Mouse (Mus musculus): ENCODE data around the gene Gm7030. TPM values are rescaled to one million over a fixed set of nuclear protein-coding genes. Genes with fewer than 3 reads are reported as not detected.
"Not testable (repeated sequence)": the region's sequence is repeated elsewhere in the genome, so short reads cannot be mapped to it uniquely, and the experiment has no call there.

Gene Gm7030
- polyA plus RNA-seq, 1 experiment, result not detected

DNA sequence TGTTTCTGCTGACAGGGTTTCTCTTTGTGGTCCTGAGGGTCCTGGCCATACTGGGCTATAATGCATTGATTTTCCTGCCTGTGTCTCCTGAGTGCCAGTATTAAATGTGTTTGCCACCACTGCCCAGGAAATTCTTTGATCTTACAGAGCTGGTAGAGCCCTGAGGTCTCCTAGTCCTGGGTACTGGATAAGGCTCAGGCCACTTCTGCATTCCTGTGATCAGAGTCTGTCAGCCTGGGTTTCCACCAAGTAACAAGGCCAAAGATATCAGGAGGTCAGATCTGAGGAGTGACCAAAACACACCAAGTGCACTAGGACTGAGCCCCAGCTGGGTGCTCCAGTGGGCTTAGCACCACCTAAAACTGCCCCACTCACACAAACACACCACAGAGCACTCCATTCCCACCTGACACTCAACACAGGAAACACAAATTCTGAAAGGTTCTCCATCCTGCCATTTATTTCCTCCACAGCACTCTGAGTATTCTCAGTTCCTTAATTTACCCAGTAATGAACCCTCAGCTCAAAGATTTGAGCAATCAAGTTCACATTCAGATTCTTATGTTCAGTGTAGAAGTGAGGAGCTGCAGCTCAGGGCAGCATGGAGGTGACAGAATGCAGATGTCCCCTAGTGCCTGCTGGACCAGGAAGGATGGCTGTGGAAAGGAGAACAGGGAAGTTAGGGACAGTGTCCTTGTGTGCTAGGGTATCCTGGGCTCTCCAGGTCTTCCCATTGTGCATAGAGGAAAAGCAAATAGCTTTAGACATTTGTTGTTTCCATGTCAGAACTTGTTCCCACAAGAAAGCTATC lies 6.4 kb upstream of the Gm7030 start:
- DNase-seq (ENCODE audit: low read depth), result not testable (repeated sequence)

DNA sequence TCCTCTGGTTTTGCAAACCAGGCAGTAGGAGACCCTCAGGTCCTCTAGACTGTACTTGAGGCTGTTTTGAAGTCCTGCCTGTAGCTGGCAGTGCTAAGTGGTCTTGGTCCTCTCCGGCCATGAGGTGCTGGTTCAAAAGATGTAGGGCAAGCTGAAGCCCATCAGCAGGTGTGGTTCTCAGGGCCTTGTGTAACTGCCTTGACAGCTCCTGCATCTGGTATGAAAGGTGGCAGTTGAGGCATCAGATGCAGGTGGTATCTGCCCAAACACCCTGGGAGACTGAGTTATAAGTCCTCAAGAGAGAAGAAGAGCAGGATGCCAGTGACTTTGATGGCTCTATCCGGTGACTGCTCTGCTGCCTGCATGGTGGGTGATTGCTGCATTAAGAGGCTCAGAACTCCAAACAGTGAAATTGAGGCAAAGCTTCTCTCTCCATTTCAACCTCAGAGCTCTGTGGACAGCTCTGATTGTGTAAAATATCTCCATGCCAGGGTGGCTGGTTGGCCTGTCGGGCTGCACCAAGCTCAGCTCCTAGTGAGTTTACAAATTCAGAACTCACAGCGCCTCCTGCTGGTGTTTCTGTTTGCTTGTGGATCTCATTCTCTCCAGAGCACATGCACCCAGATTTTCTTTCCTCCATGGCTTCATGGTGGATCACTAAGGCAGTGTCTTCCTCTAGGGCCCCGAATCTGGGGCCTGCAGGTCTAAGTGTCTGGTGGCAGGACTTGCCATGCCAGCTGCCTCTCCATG lies 2.5 kb upstream of the Gm7030 start:
- no peak for DNase-seq (ENCODE audit: low read depth)

DNA sequence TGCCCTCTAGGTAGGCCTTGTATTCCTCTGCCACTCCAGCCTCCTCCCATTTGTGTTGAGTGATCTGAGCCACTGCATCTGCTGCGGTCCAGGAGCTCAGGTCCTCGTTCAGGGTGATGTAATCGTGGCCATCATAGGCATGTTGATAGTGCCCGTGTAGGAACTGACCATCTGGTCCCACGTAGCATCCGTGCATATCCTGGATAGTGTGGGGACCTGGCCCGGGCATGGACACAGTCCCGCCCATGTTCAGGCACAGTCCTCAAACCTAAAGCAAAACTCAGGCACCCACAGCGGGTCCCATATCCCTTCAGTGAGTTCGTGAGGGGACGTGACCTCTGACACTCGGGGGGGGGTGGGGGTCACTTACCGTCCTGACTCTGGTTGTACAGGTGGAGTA lies 700 bp downstream of the Gm7030 start:
- not testable (repeated sequence) for DNase-seq (ENCODE audit: low read depth)

DNA sequence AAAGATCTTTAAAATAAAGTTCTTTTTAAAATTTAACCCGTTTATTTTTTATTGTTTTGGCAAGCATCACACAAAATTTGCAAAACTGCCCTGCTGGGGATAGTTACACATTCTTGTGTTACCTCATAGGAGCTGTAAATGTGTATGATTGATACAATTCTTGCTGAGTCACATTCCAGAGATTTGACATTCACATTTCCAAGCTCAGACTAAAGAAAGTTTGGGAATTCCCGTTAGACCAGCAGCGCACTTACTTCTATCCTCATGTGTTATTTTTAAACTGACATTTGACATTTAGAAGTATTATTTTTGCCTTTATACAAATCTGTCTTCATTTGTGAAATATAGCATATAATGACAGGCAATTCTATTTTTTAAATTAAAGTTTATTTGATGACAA lies 5.1 kb downstream of the Gm7030 start:
- DNase-seq (ENCODE audit: low read depth), result not testable (repeated sequence)

DNA sequence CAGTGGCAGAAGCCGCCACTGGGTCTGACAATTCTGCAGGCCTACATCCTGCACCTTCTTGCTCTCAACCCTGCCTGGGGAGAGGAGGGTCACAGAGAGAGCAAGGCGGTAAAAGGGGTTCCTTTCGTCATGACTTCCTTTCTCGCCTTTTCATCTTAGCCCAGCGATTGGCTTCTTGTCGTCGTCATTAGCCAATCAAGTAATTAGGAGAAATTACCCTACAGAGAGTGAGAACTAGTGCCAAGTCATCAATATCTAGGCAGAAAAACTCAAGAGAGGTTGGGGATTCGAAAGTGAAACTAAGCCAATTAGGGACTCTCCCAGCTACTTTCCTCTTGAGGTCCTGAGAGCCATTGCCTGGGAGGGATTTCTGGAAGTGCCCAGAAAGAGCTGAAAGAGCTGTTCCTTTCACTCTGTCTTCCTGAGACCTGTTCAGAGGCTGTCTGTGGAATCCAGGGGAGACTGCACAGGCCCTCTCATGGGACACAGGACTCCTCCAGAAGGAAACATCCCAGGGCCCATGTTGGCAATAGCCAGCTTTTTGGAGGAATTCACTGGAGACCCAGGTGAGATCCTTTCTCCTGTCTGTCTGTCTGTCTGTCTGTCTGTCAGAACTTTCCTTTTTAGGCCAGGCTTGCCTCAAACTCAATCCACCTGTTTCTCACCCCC lies 7.7 kb downstream of the Gm7030 start, which contains the start of gene Gm19684:
TSS of gene Gm19684 (plus strand) at position 327 of the 669 bp plus-strand sequence.
- DNase-seq (ENCODE audit: low read depth), result not testable (repeated sequence)

DNA sequence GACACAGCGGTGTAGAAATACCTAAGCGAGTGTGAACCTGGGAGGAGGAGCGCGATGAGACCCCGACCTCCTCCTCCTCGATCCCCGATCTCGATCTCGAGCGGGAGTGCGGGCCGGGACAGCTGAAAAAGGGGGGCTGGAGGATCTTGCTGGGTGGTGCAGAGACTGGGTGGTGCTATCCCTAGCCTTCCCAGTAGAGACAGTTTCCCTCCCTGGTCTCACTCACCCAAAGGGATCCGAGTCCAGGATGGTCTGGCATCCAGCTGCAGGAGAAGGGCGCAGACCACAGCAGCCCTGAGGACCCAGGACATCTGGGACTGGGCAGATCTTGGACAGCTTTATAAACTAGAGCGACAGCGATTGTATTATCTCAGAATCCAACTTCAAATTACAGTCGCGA lies 8.4 kb downstream of the Gm7030 start:
- not testable (repeated sequence) for DNase-seq (ENCODE audit: low read depth)

DNA sequence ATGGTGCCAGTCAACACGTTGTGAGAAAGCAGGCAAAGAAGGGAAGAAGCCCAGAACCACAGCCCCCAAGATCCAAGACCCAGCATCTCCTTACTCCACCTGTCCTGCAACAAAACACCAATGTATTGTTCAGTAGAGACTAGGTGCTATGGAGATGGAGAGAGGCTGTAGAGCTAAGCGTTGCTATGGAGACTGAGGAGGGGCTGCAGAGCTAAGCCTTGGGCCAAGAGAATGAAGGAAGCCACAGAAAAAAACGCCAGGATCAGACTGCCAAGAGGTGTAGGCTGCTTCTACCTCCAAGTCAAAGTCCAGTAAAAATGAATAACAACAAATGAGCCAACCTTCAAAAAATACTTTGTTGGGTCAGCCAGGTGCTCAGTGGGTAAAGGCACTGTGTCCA lies 12.7 kb downstream of the Gm7030 start:
- not testable (repeated sequence) for DNase-seq (ENCODE audit: low read depth)

DNA sequence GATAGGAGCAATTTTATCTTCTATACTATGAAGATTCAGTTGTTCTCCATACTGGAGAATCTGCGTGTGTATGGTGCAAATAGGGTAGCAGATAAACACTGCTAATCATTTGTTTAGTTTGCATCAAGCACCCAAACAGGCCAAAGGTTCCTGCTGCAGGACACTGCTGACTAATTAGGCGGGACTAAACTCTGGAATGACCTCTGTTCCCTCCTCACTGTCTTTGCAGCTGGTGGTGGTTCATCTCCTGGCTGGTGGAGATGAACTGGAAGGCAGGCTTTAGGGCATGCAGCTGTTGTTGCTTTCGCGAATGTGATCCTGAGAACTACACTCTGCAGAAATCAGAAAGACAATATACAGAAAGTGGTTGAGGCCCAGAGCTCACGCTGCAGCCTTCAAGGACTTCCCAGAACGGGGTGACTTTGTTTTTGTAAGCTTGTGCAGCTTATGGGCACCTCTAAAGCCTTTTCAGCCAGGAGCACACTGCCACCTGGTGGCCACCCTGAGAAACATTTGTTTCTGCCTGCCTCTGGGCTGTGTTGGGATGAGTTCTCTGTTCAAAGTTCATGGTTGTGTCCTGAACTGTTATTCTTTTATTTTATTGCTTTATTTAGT lies 15.1 kb downstream of the Gm7030 start:
- DNase-seq (ENCODE audit: low read depth), result not testable (repeated sequence)

DNA sequence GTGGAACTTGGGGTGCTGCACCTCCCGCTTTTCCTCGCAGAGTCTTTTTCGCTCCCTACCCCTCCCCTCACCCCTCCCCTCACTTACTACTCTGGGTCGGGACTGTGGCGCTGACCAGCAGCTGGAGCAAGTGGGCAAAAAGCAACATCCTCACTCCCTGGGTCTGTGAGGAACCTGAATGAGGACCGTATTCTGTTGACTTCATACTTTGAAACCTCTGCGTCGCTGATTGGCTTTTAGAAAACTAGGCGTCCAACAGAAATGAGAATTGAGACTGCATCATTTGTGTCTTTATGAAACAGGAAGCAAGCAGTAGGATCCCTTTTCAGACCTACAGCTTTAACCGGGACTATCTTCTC lies 17.7 kb downstream of the Gm7030 start:
- DNase-seq (ENCODE audit: low read depth), result not testable (repeated sequence)

DNA sequence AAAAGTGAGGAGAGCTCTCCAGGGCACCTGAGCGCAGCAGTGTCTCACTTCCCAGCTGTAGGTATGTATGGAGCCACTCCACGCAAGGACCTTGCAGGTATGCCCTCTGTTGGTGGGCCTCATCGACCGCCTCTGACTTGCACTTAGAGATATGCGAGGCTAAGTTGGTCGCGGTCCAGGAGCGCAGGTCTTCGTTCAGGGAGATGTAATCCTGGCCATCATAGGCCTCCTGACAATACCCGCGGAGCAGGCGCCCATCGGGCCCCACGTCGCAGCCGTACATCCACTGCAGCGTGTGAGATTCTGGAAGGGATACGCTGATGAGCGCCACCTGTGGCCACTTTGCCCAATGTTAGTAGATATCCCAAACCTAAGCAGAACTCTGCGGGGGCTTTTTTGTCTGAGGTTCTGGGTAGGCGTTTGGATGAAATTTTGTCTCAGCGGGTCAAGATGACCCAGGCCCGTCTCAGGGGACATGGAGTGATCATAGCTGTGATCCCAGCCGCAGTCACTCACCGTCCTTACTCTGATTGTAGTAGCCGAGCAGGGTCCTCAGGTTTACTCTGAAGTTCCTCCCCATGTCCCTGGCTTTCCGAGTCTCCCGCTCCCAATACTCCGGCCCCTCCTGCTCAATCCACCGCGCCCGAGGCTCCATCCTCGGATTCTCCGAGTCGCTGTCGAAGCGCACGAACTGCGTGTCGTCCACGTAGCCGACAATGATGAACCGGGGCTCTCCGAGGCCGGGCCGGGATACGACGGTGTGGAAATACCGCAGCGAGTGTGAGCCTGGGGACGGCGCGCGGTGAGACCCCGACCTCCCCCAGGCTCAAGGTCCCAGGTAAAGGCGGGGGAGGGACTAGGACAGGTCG lies 18.4 kb downstream of the Gm7030 start:
- DNase-seq (ENCODE audit: low read depth), result not testable (repeated sequence)

DNA sequence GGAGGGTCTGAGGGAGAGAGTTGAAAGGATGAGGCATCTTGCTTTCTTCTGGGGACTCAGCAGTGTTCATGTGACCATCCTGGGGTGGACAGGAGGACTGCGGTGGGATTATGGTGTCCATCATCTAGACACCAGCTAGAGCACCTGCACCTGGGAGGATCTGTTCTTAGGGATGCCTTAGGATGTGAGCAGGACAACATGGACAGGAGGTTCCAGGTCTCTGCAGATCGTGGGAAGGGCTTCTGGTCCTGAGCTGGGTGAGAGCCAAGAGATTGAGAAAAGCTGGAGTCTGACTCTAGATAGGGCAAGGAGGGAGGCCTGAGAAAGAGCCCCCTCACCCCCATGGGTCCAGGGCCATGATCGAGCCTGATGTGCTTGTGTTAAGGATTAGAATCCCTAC lies 19.1 kb downstream of the Gm7030 start:
- DNase-seq (ENCODE audit: low read depth), result not testable (repeated sequence)

DNA sequence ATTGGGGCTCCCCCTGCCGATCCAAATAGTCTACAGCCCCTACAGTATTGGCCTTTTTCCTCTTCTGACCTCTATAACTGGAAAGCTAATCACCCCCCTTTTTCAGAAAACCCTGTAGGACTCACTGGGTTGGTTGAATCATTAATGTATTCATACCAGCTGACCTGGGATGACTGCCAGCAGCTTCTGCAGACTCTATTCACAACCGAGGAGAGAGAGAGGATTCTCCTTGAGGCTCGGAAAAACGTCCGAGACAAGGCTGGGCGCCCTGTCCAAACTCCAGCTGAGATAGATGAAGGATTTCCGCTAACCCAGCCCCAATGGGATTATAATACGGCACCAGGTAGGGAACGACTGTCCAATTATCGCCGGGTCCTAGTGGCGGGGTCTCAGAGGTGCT lies 27.1 kb downstream of the Gm7030 start:
- not testable (repeated sequence) for DNase-seq (ENCODE audit: low read depth)

DNA sequence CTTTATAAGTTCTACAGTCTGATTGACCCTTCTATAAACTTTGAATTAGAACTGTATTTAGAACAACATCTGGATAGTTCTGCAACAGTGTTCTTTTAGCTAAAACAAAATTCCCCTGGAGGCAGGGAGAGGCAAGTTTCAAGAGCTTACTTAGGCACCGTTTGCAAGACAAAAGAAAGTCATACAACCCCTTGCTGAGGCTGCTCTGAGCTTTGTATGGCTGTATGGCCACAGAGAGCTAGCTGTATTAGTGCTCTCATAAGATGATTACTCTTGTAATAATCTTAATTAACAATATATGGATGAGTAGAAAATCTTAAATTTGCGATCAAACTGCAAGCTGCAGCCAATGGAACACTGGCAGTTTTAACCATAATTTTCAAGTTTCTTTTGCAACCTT lies 29.6 kb downstream of the Gm7030 start:
- not testable (repeated sequence) for DNase-seq (ENCODE audit: low read depth)

DNA sequence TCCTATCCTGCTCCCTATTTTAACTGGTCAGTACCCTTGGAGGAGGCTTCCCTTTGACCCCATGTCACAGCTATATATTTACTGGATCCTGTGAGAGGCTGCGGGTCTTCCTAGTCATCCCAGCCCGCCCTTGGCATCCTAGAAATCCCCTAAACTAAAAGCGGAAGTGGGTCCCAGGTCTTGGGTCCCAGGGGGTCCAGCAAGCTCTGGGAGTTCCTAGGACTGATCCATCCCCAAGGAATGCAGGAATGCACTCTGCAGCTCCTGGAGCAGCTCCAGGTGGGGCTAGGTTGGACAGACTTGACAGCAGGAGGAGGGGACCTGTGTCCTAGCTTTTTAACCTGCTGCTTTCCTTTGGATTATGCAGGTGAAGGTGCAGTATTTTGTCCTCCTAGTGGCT lies 35.3 kb downstream of the Gm7030 start:
- DNase-seq (ENCODE audit: low read depth), result no peak

DNA sequence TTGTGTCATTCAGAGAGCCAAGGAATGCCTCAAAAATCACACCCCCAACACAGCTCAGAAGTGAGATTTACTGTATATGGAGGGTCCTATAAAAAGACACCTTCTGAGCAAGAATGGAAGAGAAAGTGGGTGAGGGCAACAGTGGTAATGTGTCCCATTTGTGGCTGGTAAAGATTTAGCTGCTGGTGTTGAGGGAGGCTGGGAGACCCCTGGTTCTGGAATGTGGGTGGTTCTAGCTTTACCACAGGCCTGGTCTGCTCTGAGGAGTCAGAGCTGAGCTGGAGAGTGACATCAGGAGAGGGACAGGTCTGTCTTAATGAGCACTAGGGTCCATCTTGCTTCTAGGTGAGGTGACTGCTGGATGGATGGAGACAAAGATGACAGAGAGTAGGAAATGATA lies 36.7 kb downstream of the Gm7030 start:
- DNase-seq (ENCODE audit: low read depth), result not testable (repeated sequence)

DNA sequence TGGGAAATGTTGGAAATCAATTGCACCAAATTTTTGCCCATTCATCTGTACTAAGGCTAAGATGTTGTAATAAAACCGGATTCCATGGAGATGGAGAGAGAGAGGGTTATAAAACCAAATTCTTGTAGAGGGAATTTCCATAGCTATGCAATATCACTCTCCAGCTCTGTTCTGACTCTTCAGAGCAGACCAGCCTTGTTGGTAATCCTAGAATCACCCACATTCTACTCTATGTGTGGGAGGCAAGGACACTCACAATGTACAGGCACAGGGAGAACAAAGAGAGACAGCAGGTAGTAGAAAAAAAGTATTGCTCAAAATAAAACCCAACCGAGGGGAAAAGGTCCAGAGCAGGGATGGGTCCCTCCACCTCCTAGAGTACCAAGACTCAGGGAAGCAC lies 37.3 kb downstream of the Gm7030 start:
- not testable (repeated sequence) for DNase-seq (ENCODE audit: low read depth)

DNA sequence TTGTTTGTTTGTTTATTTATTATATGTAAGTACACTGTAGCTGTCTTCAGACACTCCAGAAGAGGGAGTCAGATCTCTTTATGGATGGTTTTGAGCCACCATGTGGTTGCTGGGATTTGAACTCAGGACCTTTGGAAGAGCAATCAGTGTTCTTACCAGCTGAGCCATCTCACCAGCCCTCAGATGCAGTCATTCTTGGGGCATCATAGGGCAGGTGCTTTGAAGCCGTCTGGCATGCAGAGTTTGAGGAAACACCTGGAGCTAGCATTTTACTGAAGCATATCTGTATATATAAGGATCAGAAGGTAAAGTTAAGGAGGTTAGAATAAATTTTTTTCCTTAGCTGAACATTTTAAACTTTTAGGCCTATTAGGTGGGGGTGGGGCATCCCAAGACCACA lies 43.2 kb downstream of the Gm7030 start:
- not testable (repeated sequence) for DNase-seq (ENCODE audit: low read depth)

DNA sequence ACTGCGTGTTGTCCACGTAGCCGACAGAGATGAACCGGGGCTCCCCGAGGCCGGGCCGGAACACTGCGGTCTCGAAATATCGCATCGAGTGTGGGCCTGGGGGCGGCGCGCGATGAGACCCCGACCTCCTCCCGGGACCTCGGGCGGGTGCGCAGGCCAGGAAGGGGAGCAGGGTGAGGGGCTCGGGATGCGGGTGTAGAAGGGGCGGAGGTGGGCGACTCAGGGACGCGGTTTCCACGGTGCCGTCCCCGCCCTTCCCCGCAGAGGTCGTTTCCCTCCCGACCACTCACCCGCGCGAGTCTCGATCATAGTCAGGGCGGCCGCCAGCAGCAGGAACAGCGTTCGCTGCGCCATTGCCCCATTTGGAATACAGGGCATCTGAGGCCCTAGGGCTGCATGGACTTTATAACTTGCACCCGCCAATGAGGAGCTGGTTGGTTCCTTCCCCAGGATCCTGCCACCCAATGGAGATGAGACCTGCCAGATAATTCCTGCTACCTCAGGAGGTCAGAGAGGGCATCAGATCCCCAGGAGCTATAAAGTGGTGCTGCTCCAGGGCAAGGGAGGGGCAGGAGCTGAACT lies 45.3 kb downstream of the Gm7030 start:
- DNase-seq (ENCODE audit: low read depth), result no peak

DNA sequence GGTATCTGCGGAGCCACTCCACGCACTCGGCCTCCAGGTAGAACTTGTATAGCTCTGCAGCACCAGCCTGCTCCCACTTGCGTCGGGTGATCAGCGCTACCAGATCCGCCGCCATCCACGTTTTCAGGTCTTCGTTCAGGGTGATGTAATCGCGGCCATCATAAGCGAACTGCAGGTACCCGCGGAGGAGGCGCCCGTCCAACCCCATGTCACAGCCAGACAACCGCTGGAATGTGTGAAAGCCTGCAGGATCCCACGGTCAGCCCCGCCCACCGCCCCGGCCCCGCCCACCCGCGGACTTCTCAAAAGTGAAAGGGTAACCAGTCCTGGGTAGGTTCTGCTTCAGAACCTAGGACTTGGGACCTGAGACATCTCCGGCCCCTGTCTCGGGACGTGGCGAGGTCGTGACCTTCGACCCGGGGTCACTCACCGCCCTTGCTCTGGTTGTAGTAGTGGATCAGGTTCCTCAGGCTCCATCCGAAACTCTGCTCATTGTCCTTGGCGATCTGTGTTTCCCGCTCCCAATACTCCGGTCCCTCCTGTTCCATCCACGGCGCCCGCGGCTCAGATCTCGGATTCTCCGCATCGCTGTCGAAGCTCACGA lies 45.9 kb downstream of the Gm7030 start:
- no peak for DNase-seq (ENCODE audit: low read depth)
